Mouse (Mus musculus) CH12.LX (cell line): ENCODE results near the gene Serpine2. TPM values are rescaled to one million over a fixed set of nuclear protein-coding genes. Genes with fewer than 3 reads are reported as not detected.

ENCODE experiments used
- DNase-seq: peaks from one replicate; pipeline ENCODE4 v3.0.0-alpha.2; 2013; ENCODE audit errors: extremely low read depth
- H3K27ac ChIP-seq: 2 replicates; pipeline ENCODE4 v1.5.1; 2012; ENCODE audit warnings: low read depth, mild to moderate bottlenecking, control low read depth, moderate library complexity; ENCODE audit not compliant: insufficient read depth
- H3K27me3 ChIP-seq: replicated peaks from 2 replicates; pipeline ENCODE3; 2012; ENCODE audit warnings: inconsistent platforms
- H3K36me3 ChIP-seq, 2 experiments: replicated peaks in 1 of 2; 2 replicates each; pipeline versions ENCODE3 to v1.6.1; 2012; ENCODE audit warnings: inconsistent platforms in 1 of 2, low read length in 1 of 2, mild to moderate bottlenecking in 1 of 2, mixed read lengths in 1 of 2, moderate library complexity in 1 of 2; ENCODE audit not compliant: control insufficient read depth in 1 of 2, insufficient read depth in 1 of 2
- H3K4me1 ChIP-seq, 2 experiments: 2 replicates each; pipeline ENCODE4 v1.6.1; 2012; ENCODE audit warnings: inconsistent platforms in 1 of 2, moderate library complexity in 1 of 2; ENCODE audit not compliant: insufficient read depth in 2 of 2, control insufficient read depth in 1 of 2
- H3K4me2 ChIP-seq: 2 replicates; pipeline ENCODE4 v1.6.1; 2012; ENCODE audit warnings: low read depth, mild to moderate bottlenecking, control low read depth; ENCODE audit not compliant: poor library complexity, insufficient read depth, severe bottlenecking
- H3K4me3 ChIP-seq, 3 experiments: fragments of 150-350 bp in 1 of 3; sonication (generic) in 1 of 3; replicated peaks in 1 of 3; 2 replicates each; pipeline versions ENCODE3 to v1.5.1; 2011 to 2012; ENCODE audit warnings: low read depth in 2 of 3, low read length in 2 of 3, mild to moderate bottlenecking in 2 of 3, moderate library complexity in 2 of 3, control low read depth in 1 of 3, improper control_type of control experiment in 1 of 3, inconsistent platforms in 1 of 3, mixed read lengths in 1 of 3; ENCODE audit not compliant: poor library complexity in 1 of 3
- H3K79me2 ChIP-seq: replicated peaks from 2 replicates; pipeline ENCODE4 v1.6.1; 2012; ENCODE audit warnings: mild to moderate bottlenecking, moderate library complexity; ENCODE audit not compliant: control insufficient read depth, poor library complexity, insufficient read depth, severe bottlenecking; ENCODE audit errors: extremely low read depth
- H3K9ac ChIP-seq: 2 replicates; pipeline ENCODE4 v1.6.1; 2012; ENCODE audit warnings: low read depth, mild to moderate bottlenecking, control low read depth, moderate library complexity; ENCODE audit not compliant: insufficient read depth
- H3K9me3 ChIP-seq: replicated peaks from 2 replicates; pipeline ENCODE3; 2012; ENCODE audit warnings: low read length, inconsistent platforms, mixed read lengths
- BHLHE40 ChIP-seq: IDR thresholded peaks from 2 replicates; pipeline ENCODE4 v1.6.1; 2011; ENCODE audit warnings: mild to moderate bottlenecking, low read depth, low read length, improper control_type of control experiment
- CHD2 ChIP-seq: IDR thresholded peaks from 2 replicates; pipeline ENCODE4 v1.6.1; 2011; ENCODE audit warnings: low read length, improper control_type of control experiment
- E2F4 ChIP-seq: IDR thresholded peaks from 2 replicates; pipeline ENCODE4 v1.6.1; 2011; ENCODE audit warnings: low read depth, low read length, improper control_type of control experiment; ENCODE audit not compliant: insufficient replicate concordance
- ELF1 ChIP-seq: IDR thresholded peaks from 2 replicates; pipeline ENCODE4 v1.6.1; 2014; ENCODE audit warnings: low read depth, mild to moderate bottlenecking, inconsistent platforms, low read length, improper control_type of control experiment
- HCFC1 ChIP-seq: IDR thresholded peaks from 2 replicates; pipeline ENCODE4 v1.6.1; 2012; ENCODE audit warnings: low read depth, mild to moderate bottlenecking, inconsistent platforms, low read length, improper control_type of control experiment
- JUND ChIP-seq: conservative IDR thresholded peaks from 2 replicates; pipeline ENCODE4 v1.6.1; 2011; ENCODE audit warnings: low read depth, low read length, improper control_type of control experiment
- KAT2A ChIP-seq: IDR thresholded peaks from 2 replicates; pipeline ENCODE4 v1.6.1; 2012; ENCODE audit warnings: low read length, improper control_type of control experiment, inconsistent platforms; ENCODE audit not compliant: insufficient replicate concordance
- MAFK ChIP-seq: IDR thresholded peaks from 2 replicates; pipeline ENCODE4 v1.6.1; 2011; ENCODE audit warnings: low read length, improper control_type of control experiment; ENCODE audit not compliant: insufficient replicate concordance
- MAZ ChIP-seq: IDR thresholded peaks from 2 replicates; pipeline ENCODE4 v1.6.1; 2012; ENCODE audit warnings: low read depth, mild to moderate bottlenecking, inconsistent platforms, low read length, improper control_type of control experiment, moderate library complexity
- MYC ChIP-seq: IDR thresholded peaks from 2 replicates; pipeline ENCODE4 v1.6.1; 2011; ENCODE audit warnings: low read depth, mild to moderate bottlenecking, improper control_type of control experiment, low read length
- NELFE ChIP-seq: IDR thresholded peaks from 2 replicates; pipeline ENCODE4 v1.6.1; 2011; ENCODE audit warnings: low read depth, low read length, improper control_type of control experiment
- NRF1 ChIP-seq: IDR thresholded peaks from 2 replicates; pipeline ENCODE4 v1.6.1; 2014; ENCODE audit warnings: low read depth, mild to moderate bottlenecking, inconsistent platforms, low read length, improper control_type of control experiment, moderate library complexity
- PAX5 ChIP-seq: IDR thresholded peaks from 2 replicates; pipeline ENCODE4 v1.6.1; 2012; ENCODE audit warnings: low read length, inconsistent platforms, mixed read lengths
- POLR2A ChIP-seq: IDR thresholded peaks from 2 replicates; pipeline ENCODE4 v1.6.1; 2011; ENCODE audit warnings: low read depth, mild to moderate bottlenecking, improper control_type of control experiment, low read length
- POLR2AphosphoS2 ChIP-seq: IDR thresholded peaks from 2 replicates; pipeline ENCODE4 v1.6.1; 2011; ENCODE audit warnings: low read depth, low read length, improper control_type of control experiment
- RAD21 ChIP-seq: IDR thresholded peaks from 2 replicates; pipeline ENCODE4 v1.6.1; 2011; ENCODE audit warnings: low read depth, mild to moderate bottlenecking, low read length, improper control_type of control experiment, moderate library complexity
- SMC3 ChIP-seq: IDR thresholded peaks from 2 replicates; pipeline ENCODE4 v1.6.1; 2011; ENCODE audit warnings: low read depth, low read length, improper control_type of control experiment
- TCF12 ChIP-seq: IDR thresholded peaks from 2 replicates; pipeline ENCODE4 v1.6.1; 2014; ENCODE audit warnings: low read depth, mild to moderate bottlenecking, inconsistent platforms, low read length, improper control_type of control experiment
- USF2 ChIP-seq: conservative IDR thresholded peaks from 2 replicates; pipeline ENCODE4 v1.6.1; 2011; ENCODE audit warnings: low read depth, low read length, improper control_type of control experiment
- ZC3H11A ChIP-seq: IDR thresholded peaks from 2 replicates; pipeline ENCODE4 v1.6.1; 2012; ENCODE audit warnings: low read depth, mild to moderate bottlenecking, inconsistent platforms, low read length, improper control_type of control experiment
- ZMIZ1 ChIP-seq: IDR thresholded peaks from 2 replicates; pipeline ENCODE4 v1.6.1; 2012; ENCODE audit warnings: low read depth, mild to moderate bottlenecking, inconsistent platforms, low read length, improper control_type of control experiment
- dilution Hi-C: fragments of 300-500 bp; cut with MboI; formaldehyde crosslinking; loops from 2 replicates; pipeline ENCODE4 v1.14.3; 2020; ENCODE audit warnings: low sequenced_read_pairs; ENCODE audit not compliant: extremely low pct_unique_long_range_greater_than_20kb, extremely low pct_ligation_motif_present
- in situ Hi-C: fragments of 300-500 bp; cut with MboI; formaldehyde crosslinking; loops from 3 replicates; pipeline ENCODE4 v1.14.3; 2019; ENCODE audit warnings: low sequenced_read_pairs, low pct_ligation_motif_present, low pct_unique_long_range_greater_than_20kb, mixed read lengths
- polyA plus RNA-seq: library from polyadenylated mRNA; unstranded; fragments of >175 nt; gene quantifications from 2 replicates; pipeline ENCODE4 v1.2.1, GENCODE M21; 2012; ENCODE audit warnings: low read depth; ENCODE audit not compliant: insufficient read length
- total RNA-seq, 2 experiments: library from RNA; depleted of rRNA; stranded (reverse); fragments of 300-350 nt in 1 of 2; fragments of >200 nt in 1 of 2; gene quantifications; 2 replicates each; pipeline ENCODE4 v1.2.3; 2012 to 2014

Serpine2 gene
- total and polyA plus RNA-seq, 3 experiments = 14.8 to 17.3 (median 15.1) TPM

- H3K4me3 ChIP-seq = peak overlapping the region; percentile 45 to 77 (median 60)
- peak overlapping the region; percentile 11; the same call in 1 of the 2 replicates for H3K9ac ChIP-seq
- H3K4me1 ChIP-seq = peaks cover 17 to 50% of the 10 kb centered on the region in 2 experiments
- H3K36me3 ChIP-seq = no peaks in the 10 kb centered on the region
- no peak for DNase-seq
- dilution Hi-C loops = no loop called here
- in situ Hi-C loops = no loop called here
- H3K4me2 ChIP-seq = peak overlapping the region; percentile 94
- H3K79me2 ChIP-seq = no peaks in the 10 kb centered on the region
- TF ChIP-seq E2F4 = no peak
- TF ChIP-seq NELFE = no peak
- TF ChIP-seq MAFK = no peak
- no peak for TF ChIP-seq KAT2A
- TF ChIP-seq BHLHE40 = no peak
- no peak for TF ChIP-seq MYC
- TF ChIP-seq JUND = no peak
- TF ChIP-seq PAX5 = no peak
- no peak for TF ChIP-seq CHD2
- TF ChIP-seq POLR2AphosphoS2 = no peak
- no peak for TF ChIP-seq HCFC1
- no peak for TF ChIP-seq SMC3
- no peak for TF ChIP-seq ZMIZ1
- no peak for TF ChIP-seq ELF1
- TF ChIP-seq USF2 = no peak
- TF ChIP-seq, all 38 proteins: peak for 0
- H3K27me3 ChIP-seq = peaks cover 16% of the 10 kb centered on the region
- H3K27ac ChIP-seq = no peak overlapping the region
- no peaks in the 10 kb centered on the region for H3K9me3 ChIP-seq
Observed at GRCm38 (mm10) chr1:79857681-79858388, 3.1 kb downstream of the Serpine2 start.

- Histone ChIP-seq H3K79me2 (no peaks in the 10 kb centered on the region; the same call in 1 of the 2 replicates), H3K9ac (no peak overlapping the region), H3K27ac (peak overlapping the region; percentile 7; the same call in 1 of the 2 replicates), H3K4me1 (peaks cover 17 to 50% of the 10 kb centered on the region in 2 experiments), H3K4me3 (no peak overlapping the region), H3K36me3 (no peaks in the 10 kb centered on the region), H3K9me3 (no peaks in the 10 kb centered on the region), H3K4me2 (no peak overlapping the region; the same call in 1 of the 2 replicates), H3K27me3 (peaks cover 16% of the 10 kb centered on the region)
- TF ChIP-seq NRF1 (no peak), MAZ (0 out of 2 replicates have a peak, but pooled peaks have one; percentile 13), MAFK (no peak), POLR2A (no peak), TCF12 (no peak), RAD21 (no peak), ZC3H11A (no peak)
- dilution Hi-C loops = no loop called here
- DNase-seq = no peak
- in situ Hi-C loops = no loop called here
Observed at GRCm38 (mm10) chr1:79856756-79857155, 4.2 kb downstream of the Serpine2 start.
